8 mouse cellular contexts compared by ENCODE assay signal in genomic region chr13:12255911-12256705, GRCm38 (mm10). TPM values are rescaled to one million over a fixed set of nuclear protein-coding genes. Genes with fewer than 3 reads are reported as not detected.
A peak's percentile ranks its signal among the peaks of the same experiment; 100 is the strongest.
DNase-seq lines count a peak whose midpoint lies in the region; ATAC-seq lines count a peak whose summit lies in the region.

No protein-coding gene starts in this region.

- peak overlapping the region; percentile 40; the same call in 1 of the 2 replicates for H3K4me3 ChIP-seq in brown adipose tissue, adult 24 weeks (ENCODE audit: insufficient read depth, low read depth, low read length)
- H3K4me3 ChIP-seq in hindbrain, embryonic 16.5 days (ENCODE audit: low read length), result no peak overlapping the region; the same call in 1 of the 2 replicates
- H3K4me3 ChIP-seq in midbrain, embryonic 16.5 days (ENCODE audit: low read depth, low read length), result no peak overlapping the region

- H3K4me2 ChIP-seq in hindbrain, embryonic 16.5 days (ENCODE audit: low read length), result peak overlapping the region; percentile 55
- peak overlapping the region; percentile 70 for H3K4me2 ChIP-seq in midbrain, embryonic 16.5 days (ENCODE audit: low read length)

- H3K27me3 ChIP-seq in hindbrain, embryonic 16.5 days (replicated peaks; ENCODE audit: control insufficient read depth, insufficient read depth, low read length), result no peaks in the 10 kb centered on the region
- H3K27me3 ChIP-seq in midbrain, embryonic 16.5 days (ENCODE audit: control insufficient read depth, insufficient read depth, low read depth, low read length), result no peaks in the 10 kb centered on the region

- no peak overlapping the region; the same call in 1 of the 2 replicates for H3K27ac ChIP-seq in brown adipose tissue, adult 24 weeks (replicated peaks; ENCODE audit: low read depth, low read length)
- no peak overlapping the region for H3K27ac ChIP-seq in hindbrain, embryonic 16.5 days (ENCODE audit: low read depth, low read length)
- no peak overlapping the region for H3K27ac ChIP-seq in midbrain, embryonic 16.5 days (ENCODE audit: low read length)

- H3K9ac ChIP-seq in hindbrain, embryonic 16.5 days (ENCODE audit: low read depth, low read length), result no peak overlapping the region
- H3K9ac ChIP-seq in midbrain, embryonic 16.5 days (ENCODE audit: low read depth, low read length), result 0 out of 2 replicates have a peak overlapping the region, but pooled peaks have one; percentile 6

- peaks cover 3% of the 10 kb centered on the region; the same call in 1 of the 2 replicates for H3K4me1 ChIP-seq in brown adipose tissue, adult 24 weeks (ENCODE audit: control insufficient read depth, insufficient read depth, insufficient read length, low read length)
- peaks cover 13% of the 10 kb centered on the region for H3K4me1 ChIP-seq in hindbrain, embryonic 16.5 days (ENCODE audit: control insufficient read depth, insufficient read depth, low read depth, low read length)
- peaks cover 12% of the 10 kb centered on the region; the same call in 1 of the 2 replicates for H3K4me1 ChIP-seq in midbrain, embryonic 16.5 days (ENCODE audit: control insufficient read depth, insufficient read depth, low read length)

- 76% methylated on average over 3 of the region's 3 CpGs for WGBS in hindbrain, embryonic 16.5 days
- 72% methylated on average over 3 of the region's 3 CpGs for WGBS in midbrain, embryonic 16.5 days

- H3K9me3 ChIP-seq in hindbrain, embryonic 16.5 days (ENCODE audit: control insufficient read depth, low read length), result peaks cover 3% of the 10 kb centered on the region; the same call in 1 of the 2 replicates
- no peaks in the 10 kb centered on the region for H3K9me3 ChIP-seq in midbrain, embryonic 16.5 days (replicated peaks; ENCODE audit: control insufficient read depth, low read length, poor library complexity, severe bottlenecking)

- peak; percentile 30 for DNase-seq in kidney, adult 9 months
- DNase-seq in kidney, postnatal 10 days, result no peak
- no peak for DNase-seq in cerebellum, postnatal 25 days
- DNase-seq in spleen, adult 18-20 months, result no peak
- no peak for DNase-seq in yolk sac, embryonic 10.5 days (ENCODE audit: low spot score)

- no peak for ATAC-seq in hindbrain, embryonic 16.5 days
- ATAC-seq in midbrain, embryonic 16.5 days, result no peak

- H3K36me3 ChIP-seq in hindbrain, embryonic 16.5 days (ENCODE audit: control insufficient read depth, insufficient read depth, low read length), result no peaks in the 10 kb centered on the region
- no peaks in the 10 kb centered on the region for H3K36me3 ChIP-seq in midbrain, embryonic 16.5 days (ENCODE audit: control insufficient read depth, insufficient read depth, low read length)

RNA-seq across cellular contexts. Expression of gene Mtr, which starts 1.8 kb away (rescaled TPM):
- 5.0 and 5.1 TPM in 2 replicates for polyA plus RNA-seq in brown adipose tissue, adult 24 weeks (2012; ENCODE audit: insufficient read depth, insufficient read length, missing spikeins)
- 3.1 and 3.4 TPM in 2 replicates for polyA plus RNA-seq in hindbrain, embryonic 16.5 days (2015; fragmentation: Nextera tagmentation; extraction: Ambion mirVana)
- polyA plus RNA-seq in midbrain, embryonic 16.5 days (2015; fragmentation: Nextera tagmentation; extraction: Ambion mirVana), result 3.2 and 4.0 TPM in 2 replicates
